Mouse (Mus musculus) forebrain, postnatal 0 days (tissue): ENCODE measurements around the gene Tfg. TPM values are rescaled to one million over a fixed set of nuclear protein-coding genes. Genes with fewer than 3 reads are reported as not detected.

Experiments used
- ATAC-seq: fragments of 200-750 bp; cut with Nextera tagmentation; 2 replicates; pipeline ENCODE4 v1.8.0; 2017; ENCODE audit warnings: mild to moderate bottlenecking, moderate library complexity
- DNase-seq: peaks from one replicate; pipeline ENCODE4 v3.0.0-alpha.2; 2015
- H3K27ac ChIP-seq: fragments of 300-500 bp; sonication (generic); 2 replicates; pipeline ENCODE4 v1.5.1; 2014; ENCODE audit warnings: low read depth, mild to moderate bottlenecking, antibody characterized with exemption, low read length, moderate library complexity, mixed read lengths
- H3K27me3 ChIP-seq: fragments of 300-500 bp; sonication (generic); 2 replicates; pipeline ENCODE4 v1.6.1; 2014; ENCODE audit warnings: mild to moderate bottlenecking, low read length, mixed read lengths; ENCODE audit not compliant: insufficient read depth
- H3K36me3 ChIP-seq: fragments of 300-500 bp; sonication (generic); 2 replicates; pipeline ENCODE4 v1.6.1; 2014; ENCODE audit warnings: mild to moderate bottlenecking, moderate library complexity; ENCODE audit not compliant: insufficient read depth
- H3K4me1 ChIP-seq: fragments of 300-500 bp; sonication (generic); 2 replicates; pipeline ENCODE4 v1.6.1; 2014; ENCODE audit warnings: antibody characterized with exemption; ENCODE audit not compliant: insufficient read depth
- H3K4me2 ChIP-seq: fragments of 300-500 bp; sonication (generic); 2 replicates; pipeline ENCODE4 v1.6.1; 2014; ENCODE audit warnings: low read depth, mild to moderate bottlenecking, moderate library complexity
- H3K4me3 ChIP-seq: fragments of 300-500 bp; sonication (generic); 2 replicates; pipeline ENCODE4 v1.5.1; 2014; ENCODE audit warnings: low read depth, low read length, mixed read lengths
- H3K9ac ChIP-seq: fragments of 300-500 bp; sonication (generic); 2 replicates; pipeline ENCODE4 v1.6.1; 2014; ENCODE audit warnings: mild to moderate bottlenecking
- H3K9me3 ChIP-seq: fragments of 300-500 bp; sonication (generic); 2 replicates; pipeline ENCODE4 v1.6.1; 2016; ENCODE audit warnings: low read length
- CTCF ChIP-seq: sonication (generic); IDR thresholded peaks from 2 replicates; pipeline ENCODE4 v1.5.1; 2016; ENCODE audit warnings: antibody characterized with exemption, control low read depth, low read depth
- WGBS: fragments of 180-500 bp; shearing (Covaris S2); extraction: QIAGEN DNeasy Blood & Tissue Kit; methylation state at CpG from one replicate; pipeline ENCODE4 v1.1.7; 2014; 5-methylcytosine and 5-hydroxymethylcytosine counted together
- polyA plus RNA-seq: library from polyadenylated mRNA; unstranded; fragments of >200 nt; fragmentation: Nextera tagmentation; extraction: Ambion mirVana; gene quantifications from 2 replicates; pipeline ENCODE4 v1.2.1, GENCODE M21; 2015
- total RNA-seq: library from RNA; depleted of rRNA; stranded (reverse); fragments of >200 nt; gene quantifications from 2 replicates; pipeline ENCODE4 v1.2.3, GENCODE M21; 2014

Tfg gene
- total and polyA plus RNA-seq, 2 experiments from 2014 or later, result 105 to 151 TPM

- peak overlapping the region; percentile 75 for H3K4me2 ChIP-seq
- TF ChIP-seq CTCF, result no peak
- 87% methylated on average over 3 of the region's 3 CpGs for WGBS
- no peak overlapping the region for H3K9ac ChIP-seq
- no peak for DNase-seq
- peaks cover 16% of the 10 kb centered on the region for H3K36me3 ChIP-seq
- ATAC-seq, result no peak
- H3K9me3 ChIP-seq, result no peaks in the 10 kb centered on the region
- H3K4me3 ChIP-seq, result no peak overlapping the region
- H3K27ac ChIP-seq, result no peak overlapping the region
- peaks cover 9% of the 10 kb centered on the region; the same call in 1 of the 2 replicates for H3K4me1 ChIP-seq
- no peaks in the 10 kb centered on the region for H3K27me3 ChIP-seq
Observed at GRCm38 (mm10) chr16:56715608-56716007, 1.6 kb downstream of the Tfg start.

- H3K4me2 ChIP-seq, result no peak overlapping the region
- ATAC-seq (no peak), DNase-seq (no peak)
- no peak overlapping the region for H3K4me3 ChIP-seq
- TF ChIP-seq CTCF, result no peak
- H3K27me3 ChIP-seq, result no peaks in the 10 kb centered on the region
- H3K4me1 ChIP-seq, result no peaks in the 10 kb centered on the region
- peaks cover 40% of the 10 kb centered on the region for H3K36me3 ChIP-seq
- no peak overlapping the region for H3K9ac ChIP-seq
- H3K27ac ChIP-seq, result no peak overlapping the region
- 96% methylated on average over 3 of the region's 3 CpGs for WGBS
- no peaks in the 10 kb centered on the region for H3K9me3 ChIP-seq
Observed at GRCm38 (mm10) chr16:56710071-56710470, 7.2 kb downstream of the Tfg start.

GRCm38 (mm10) chr16:56705731-56706130 lies 11.5 kb downstream of the Tfg start:
- 84% methylated on average over 3 of the region's 3 CpGs for WGBS
- Histone ChIP-seq H3K9me3 (no peaks in the 10 kb centered on the region), H3K9ac (no peak overlapping the region), H3K27me3 (no peaks in the 10 kb centered on the region), H3K4me3 (no peak overlapping the region), H3K4me2 (no peak overlapping the region), H3K36me3 (peaks cover 34% of the 10 kb centered on the region), H3K4me1 (no peaks in the 10 kb centered on the region), H3K27ac (no peak overlapping the region)
- TF ChIP-seq CTCF, result no peak
- ATAC-seq (no peak), DNase-seq (no peak)

GRCm38 (mm10) chr16:56700898-56701297 lies 16.4 kb downstream of the Tfg start:
- Histone ChIP-seq H3K9ac (no peak overlapping the region), H3K4me1 (no peaks in the 10 kb centered on the region), H3K4me3 (no peak overlapping the region), H3K9me3 (no peaks in the 10 kb centered on the region), H3K27ac (no peak overlapping the region), H3K27me3 (no peaks in the 10 kb centered on the region), H3K4me2 (no peak overlapping the region), H3K36me3 (peaks cover 20% of the 10 kb centered on the region)
- no peak for ATAC-seq
- TF ChIP-seq CTCF, result no peak
- no peak for DNase-seq
- WGBS, result 91% methylated on average over 3 of the region's 3 CpGs

GRCm38 (mm10) chr16:56696448-56696847 lies 20.8 kb downstream of the Tfg start:
- Histone ChIP-seq H3K4me2 (no peak overlapping the region), H3K27ac (no peak overlapping the region), H3K9me3 (no peaks in the 10 kb centered on the region), H3K36me3 (peaks cover 25% of the 10 kb centered on the region), H3K27me3 (no peaks in the 10 kb centered on the region), H3K4me3 (no peak overlapping the region), H3K9ac (no peak overlapping the region), H3K4me1 (no peaks in the 10 kb centered on the region)
- DNase-seq, result no peak
- 60% methylated on average over 2 of the region's 2 CpGs for whole genome bisulfite sequencing
- TF ChIP-seq CTCF, result no peak
- ATAC-seq, result no peak

- WGBS, result 76% methylated on average over 7 of the region's 7 CpGs
- Histone ChIP-seq H3K27ac (no peak overlapping the region), H3K9me3 (no peaks in the 10 kb centered on the region), H3K4me3 (no peak overlapping the region), H3K9ac (no peak overlapping the region), H3K36me3 (peaks cover 26% of the 10 kb centered on the region), H3K4me1 (no peaks in the 10 kb centered on the region), H3K4me2 (no peak overlapping the region), H3K27me3 (no peaks in the 10 kb centered on the region)
- DNase-seq (no peak), ATAC-seq (no peak)
- TF ChIP-seq CTCF, result no peak
Observed at GRCm38 (mm10) chr16:56690715-56691114, 26.5 kb downstream of the Tfg start.

GRCm38 (mm10) chr16:56686747-56687146 lies 30.5 kb downstream of the Tfg start:
- DNase-seq (no peak), ATAC-seq (0 out of 2 replicates have a peak, but pooled peaks have one; percentile 12)
- H3K27ac ChIP-seq, result no peak overlapping the region
- no peak for TF ChIP-seq CTCF
- no peak overlapping the region for H3K9ac ChIP-seq
- H3K4me1 ChIP-seq, result no peaks in the 10 kb centered on the region
- H3K27me3 ChIP-seq, result no peaks in the 10 kb centered on the region
- no peaks in the 10 kb centered on the region for H3K9me3 ChIP-seq
- peaks cover 27% of the 10 kb centered on the region for H3K36me3 ChIP-seq
- 85% methylated on average over 5 of the region's 5 CpGs for WGBS
- no peak overlapping the region for H3K4me3 ChIP-seq
- no peak overlapping the region for H3K4me2 ChIP-seq
